Mouse (Mus musculus) MEL (cell line): ENCODE data around the gene Ccdc96.

Source experiments
- BHLHE40 ChIP-seq: IDR thresholded peaks from 2 replicates; pipeline ENCODE4 v1.6.1; 2012; ENCODE audit warnings: low read depth, mild to moderate bottlenecking, inconsistent platforms, low read length, improper control_type of control experiment, borderline replicate concordance
- CTCF ChIP-seq, 3 experiments: IDR thresholded peaks in 2 of 3; conservative IDR thresholded peaks in 1 of 3; 2 replicates each; pipeline ENCODE4 v1.5.1; 2011 to 2012; ENCODE audit warnings: low read length in 3 of 3, low read depth in 2 of 3, mild to moderate bottlenecking in 2 of 3, improper control_type of control experiment in 1 of 3, inconsistent platforms in 1 of 3, mixed read lengths in 1 of 3, moderate library complexity in 1 of 3; ENCODE audit not compliant: control insufficient read depth in 1 of 3, insufficient read depth in 1 of 3, poor library complexity in 1 of 3, severe bottlenecking in 1 of 3
- ELF1 ChIP-seq: IDR thresholded peaks from 2 replicates; pipeline ENCODE4 v1.6.1; 2014; ENCODE audit warnings: low read depth, mild to moderate bottlenecking, inconsistent platforms, low read length, improper control_type of control experiment, moderate library complexity
- GABPA ChIP-seq: IDR thresholded peaks from 2 replicates; pipeline ENCODE4 v1.6.1; 2012; ENCODE audit warnings: low read depth, mild to moderate bottlenecking, inconsistent platforms, low read length, improper control_type of control experiment, moderate library complexity

DNA sequence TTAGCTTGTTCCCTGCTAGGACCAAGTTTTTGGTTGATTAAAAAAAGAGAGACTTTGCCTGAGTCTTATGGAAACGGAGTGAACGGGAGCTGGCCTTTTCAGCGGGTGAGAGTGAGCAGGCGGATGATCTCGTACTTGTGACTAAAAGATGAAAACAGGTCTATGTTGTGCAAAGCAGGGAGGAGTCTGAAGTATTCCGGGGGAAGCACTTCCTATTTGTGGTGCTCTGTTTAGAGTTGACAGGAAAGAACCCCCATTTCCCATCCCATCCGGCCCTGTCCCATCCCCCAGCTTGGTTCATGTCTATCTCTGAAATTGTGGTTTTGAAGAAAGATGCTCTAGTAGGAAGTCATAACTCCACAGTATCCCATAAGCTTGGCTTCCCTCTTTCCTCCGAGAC lies 18.5 kb upstream of the Ccdc96 start:
- no peak for TF ChIP-seq BHLHE40
- TF ChIP-seq CTCF (IDR thresholded peaks at IDR 0.05 in 2 of 3, conservative IDR thresholded peaks at IDR 0.05 in 1 of 3; ENCODE audit: control insufficient read depth in 1 of 3, insufficient read depth in 1 of 3, low read depth in 2 of 3, low read length in 3 of 3, poor library complexity in 1 of 3, severe bottlenecking in 1 of 3) = no peak
- TF ChIP-seq GABPA = no peak
- TF ChIP-seq ELF1 = no peak
